Mouse (Mus musculus) frontal cortex, adult (tissue): ENCODE data around the gene Krt32.

Source experiments
- ATAC-seq: cut with Nextera tagmentation; 2 replicates; pipeline ENCODE4 v1.9.2; 2017; ENCODE audit warnings: mild to moderate bottlenecking, moderate library complexity, mixed read lengths; ENCODE audit not compliant: low TSS enrichment

Krt32 gene

GRCm38 (mm10) chr11:100087861-100088260 lies at the start of gene Krt32:
Gene Krt32, minus strand, starts transcription at chr11:100088226.
- ATAC-seq = no peak

DNA sequence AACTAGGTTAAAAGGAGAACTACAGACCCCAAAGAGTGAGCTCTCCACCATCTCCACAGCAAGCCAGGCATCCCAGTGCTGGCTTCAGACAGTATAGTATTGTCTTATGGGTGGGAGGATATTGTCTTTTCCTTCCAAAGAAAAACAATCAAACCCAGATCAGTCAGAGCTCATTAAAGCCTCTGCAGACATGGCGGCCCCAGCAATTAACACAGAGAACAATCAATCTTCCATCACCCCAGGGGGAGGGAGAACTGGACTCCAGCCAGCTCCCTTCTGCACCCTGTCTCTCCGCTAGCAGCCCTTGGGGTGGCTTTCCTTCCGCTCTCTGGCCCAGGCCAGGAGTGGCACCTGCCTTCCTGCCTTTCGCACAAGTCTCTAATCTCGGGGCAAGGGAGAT lies 49.7 kb upstream of the Krt32 start:
- no peak for ATAC-seq

DNA sequence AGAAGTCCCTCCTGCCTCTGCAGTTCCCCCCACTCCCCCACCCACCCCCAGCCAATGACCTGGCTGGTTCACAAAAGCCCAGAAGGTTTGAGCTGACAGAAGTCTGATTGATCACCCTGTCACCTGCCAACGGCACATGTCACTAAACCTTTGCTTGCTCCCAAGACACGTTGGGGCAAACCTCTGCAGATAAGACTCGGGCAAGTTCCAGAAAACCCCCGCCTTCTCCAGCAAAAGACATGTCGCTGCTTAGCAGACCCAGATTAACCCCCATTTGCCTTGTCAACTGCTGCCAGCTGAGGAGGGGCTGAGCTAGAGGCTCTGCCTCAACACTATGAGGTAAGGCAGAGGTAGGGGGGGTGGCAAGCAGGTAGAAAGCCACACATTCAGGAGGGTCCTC lies 48.5 kb upstream of the Krt32 start:
- ATAC-seq = no peak

- no peak for ATAC-seq
These were observed 47.7 kb upstream of the Krt32 start, which contains the start of gene Krt15 for GRCm38 (mm10) chr11:100135731-100136130. Gene Krt15, minus strand, starts transcription at chr11:100135928.

- ATAC-seq = no peak
These were observed 36.9 kb upstream of the Krt32 start for GRCm38 (mm10) chr11:100124901-100125300.

DNA sequence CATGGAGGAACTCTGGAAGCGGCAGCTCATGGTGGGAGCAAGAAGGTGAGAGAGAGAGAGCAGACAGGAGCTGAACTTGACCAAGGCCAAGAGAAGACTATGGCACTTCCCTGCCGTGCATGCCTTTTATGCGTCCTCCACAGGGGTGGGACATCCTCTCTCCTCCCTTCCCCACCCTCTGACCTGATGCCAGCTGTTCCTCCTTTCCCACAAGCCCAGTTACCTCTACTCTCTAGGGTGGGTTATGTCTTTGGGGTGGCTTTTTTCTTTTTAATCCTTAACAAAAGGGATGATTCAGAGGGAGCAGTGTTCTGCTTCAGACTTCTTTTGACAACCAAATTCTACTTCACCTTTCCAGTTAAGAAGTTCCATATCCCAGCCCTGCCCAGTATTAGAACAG lies 33.4 kb upstream of the Krt32 start, which contains the start of gene Krt13:
Gene Krt13, minus strand, starts transcription at position 101 of the 400 bp plus-strand sequence.
- no peak for ATAC-seq

- no peak for ATAC-seq
These were observed 32.3 kb upstream of the Krt32 start for GRCm38 (mm10) chr11:100120331-100120730.

DNA sequence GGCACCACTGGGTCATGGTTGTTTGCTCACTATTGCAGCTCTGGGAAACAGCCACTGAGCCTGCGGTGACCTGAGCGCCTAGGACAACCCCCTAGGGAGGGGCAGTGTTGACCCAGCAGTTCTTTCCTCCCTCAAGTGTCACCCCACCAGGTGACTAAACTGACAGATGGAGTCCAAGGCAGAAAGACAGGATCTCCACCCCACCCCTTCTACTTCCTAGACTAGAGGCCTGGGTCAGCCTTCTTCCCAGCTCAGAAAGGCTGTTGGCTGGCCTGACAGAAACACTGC lies 25.7 kb upstream of the Krt32 start:
- no peak for ATAC-seq

- ATAC-seq = no peak
These were observed 25.1 kb upstream of the Krt32 start for GRCm38 (mm10) chr11:100112935-100113741.

DNA sequence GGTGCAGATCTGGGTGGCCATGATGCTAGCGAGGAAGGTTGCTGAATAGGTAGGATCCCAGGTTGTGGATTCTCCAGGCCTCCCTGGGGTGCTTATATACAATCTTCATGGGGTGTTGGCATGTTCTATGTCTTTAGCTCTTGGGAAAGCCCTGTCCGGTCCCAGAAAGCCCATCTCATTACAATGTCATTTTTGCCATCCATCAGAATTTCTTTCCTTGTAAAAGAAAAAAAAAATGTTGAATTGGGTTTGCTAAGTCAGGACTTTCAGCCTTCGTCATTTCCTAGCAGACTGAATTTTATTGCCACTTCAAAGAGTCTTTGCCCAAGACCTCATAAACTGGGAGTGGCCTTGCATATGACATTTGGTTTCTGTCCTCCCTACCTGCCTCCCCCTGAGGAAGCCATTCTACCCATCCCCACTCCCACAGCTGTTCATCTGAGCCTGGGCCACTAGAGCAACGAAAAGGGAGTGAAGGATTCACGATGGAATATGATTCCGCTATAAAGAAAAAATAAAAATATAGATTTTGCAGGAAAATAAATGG lies 17.6 kb upstream of the Krt32 start, which contains the start of gene Krt36:
Gene Krt36, minus strand, starts transcription at position 51 of the 547 bp plus-strand sequence.
- ATAC-seq = no peak

- no peak for ATAC-seq
These were observed 14.8 kb upstream of the Krt32 start for GRCm38 (mm10) chr11:100102693-100103429.

DNA sequence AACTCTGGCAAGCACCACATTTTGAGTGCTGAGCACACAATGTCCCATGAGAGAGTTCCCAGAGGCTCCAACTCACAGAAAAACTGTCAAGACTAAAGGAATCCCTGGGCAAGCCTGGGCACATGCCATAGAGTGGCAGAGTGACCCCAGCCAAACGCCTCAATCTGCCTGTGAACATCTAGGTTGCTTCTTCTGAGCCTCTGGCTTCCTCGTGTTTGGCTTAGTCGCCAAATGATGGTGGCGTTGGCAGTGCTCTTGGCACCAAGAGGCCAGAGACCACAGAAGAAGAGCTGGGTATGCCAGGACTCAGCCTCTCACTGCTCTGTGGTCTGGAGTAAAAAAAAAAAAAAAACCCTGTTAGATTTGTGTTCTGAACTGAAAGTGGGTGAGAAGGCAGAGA lies 12.4 kb upstream of the Krt32 start:
- no peak for ATAC-seq

DNA sequence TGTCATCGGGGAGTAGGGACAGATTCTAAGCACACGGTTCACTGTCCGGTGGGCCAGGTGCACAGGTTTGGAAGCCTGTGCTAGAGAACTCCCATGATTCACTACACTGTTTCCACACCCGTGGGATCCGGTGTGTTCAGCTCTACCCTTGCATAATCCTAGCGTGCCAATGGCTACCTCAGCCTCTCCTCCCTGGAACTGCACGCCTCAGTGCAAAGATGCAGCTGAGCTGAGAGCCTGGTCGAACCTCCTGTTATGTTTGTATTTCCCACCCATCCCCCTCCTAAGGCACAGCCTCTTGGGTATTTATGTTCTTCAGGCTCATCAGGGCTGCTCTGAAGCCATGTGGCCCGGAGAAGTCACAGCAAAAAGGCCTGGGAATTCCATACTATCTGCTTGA lies 9.8 kb upstream of the Krt32 start:
- no peak for ATAC-seq

GRCm38 (mm10) chr11:100096141-100096540 lies 8.1 kb upstream of the Krt32 start, which contains the start of gene Krt35:
Gene Krt35, minus strand, starts transcription at chr11:100096241.
- ATAC-seq = no peak

DNA sequence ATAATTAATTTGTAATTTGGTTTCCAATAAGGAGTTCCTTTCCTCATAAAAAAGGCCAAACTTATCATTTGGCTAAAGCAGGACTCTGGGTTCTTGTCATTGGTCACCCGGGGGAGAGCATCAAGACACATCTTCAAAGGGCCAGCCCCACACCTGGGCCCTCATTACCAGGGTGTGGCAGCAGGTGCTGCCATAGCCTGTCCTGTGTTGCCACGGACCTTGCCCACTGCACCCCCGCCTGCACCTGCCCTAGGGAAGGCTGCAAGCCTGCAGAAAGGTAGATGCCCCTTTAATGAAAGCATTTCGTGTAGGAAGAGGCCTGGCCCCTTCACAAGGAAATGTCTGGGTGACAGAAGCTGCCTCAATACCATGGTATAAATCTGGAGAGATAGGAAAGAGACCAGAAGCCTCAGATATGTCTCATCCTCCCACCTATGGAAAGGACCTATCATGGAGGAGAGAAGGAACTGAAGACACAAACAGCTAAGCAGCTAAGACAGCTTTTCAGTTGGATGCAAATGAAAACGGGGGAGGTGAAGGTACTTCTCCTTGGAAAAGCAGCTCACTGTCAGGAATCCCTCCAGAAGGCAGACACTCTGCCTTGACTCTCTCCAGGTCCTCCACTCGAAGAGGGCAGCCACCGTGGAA lies 476 bp upstream of the Krt32 start:
- ATAC-seq = peak; percentile 91

GRCm38 (mm10) chr11:100073873-100074272 lies 14.2 kb downstream of the Krt32 start:
- no peak for ATAC-seq

GRCm38 (mm10) chr11:100067293-100068036 lies 20.6 kb downstream of the Krt32 start:
- ATAC-seq = no peak

DNA sequence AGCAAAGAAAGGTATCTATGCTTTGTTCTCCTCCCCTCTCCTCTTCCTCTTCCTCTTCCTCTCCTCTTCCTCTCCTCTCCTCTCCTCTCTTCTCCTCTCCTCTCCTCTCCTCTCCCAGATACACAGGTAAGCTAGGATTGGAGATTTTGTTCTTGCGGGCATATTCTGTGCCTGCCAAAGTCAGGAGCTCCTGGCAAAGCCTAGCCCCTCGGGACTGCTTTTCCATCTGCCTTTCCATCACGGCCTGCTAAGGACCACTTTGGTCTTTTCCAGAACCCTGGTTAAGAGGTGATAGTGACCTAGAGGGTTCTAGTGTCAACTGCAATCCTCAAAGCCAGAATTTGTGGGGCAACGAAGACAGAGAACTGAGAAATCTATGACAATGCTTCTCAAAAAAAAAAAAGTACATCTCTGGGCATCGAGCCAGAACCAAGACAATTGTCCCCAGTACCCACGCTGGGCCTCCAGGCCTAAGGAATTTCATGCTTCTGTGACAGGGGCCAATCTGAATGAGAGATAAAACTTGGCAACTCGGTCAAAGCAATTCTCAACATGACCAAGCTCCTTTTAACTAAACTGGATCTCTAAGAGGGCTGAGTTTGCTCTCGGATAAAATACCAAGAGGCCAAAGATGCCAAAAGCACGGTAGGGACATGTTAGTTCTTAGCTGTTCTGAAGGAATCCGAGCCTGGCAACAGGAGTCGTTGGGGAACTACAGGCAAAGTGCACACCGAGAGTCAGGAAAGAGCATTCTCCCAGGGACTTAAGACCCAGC lies 21.6 kb downstream of the Krt32 start:
- no peak for ATAC-seq

- ATAC-seq = no peak
These were observed 29.2 kb downstream of the Krt32 start for GRCm38 (mm10) chr11:100058875-100059274.
